Mouse (Mus musculus) cerebellum, adult 2 months (tissue): Measurements from ENCODE around the gene Shank3.

Source experiments
- CTCF ChIP-seq: fragments of 200-500 bp; IDR thresholded peaks from 2 replicates; pipeline ENCODE4 v1.5.1; 2011; ENCODE audit warnings: low read depth, mild to moderate bottlenecking, control low read depth, low read length, moderate library complexity, borderline replicate concordance; ENCODE audit not compliant: insufficient read depth
- POLR2A ChIP-seq: fragments of 200-500 bp; IDR thresholded peaks from 2 replicates; pipeline ENCODE4 v1.6.1; 2011; ENCODE audit warnings: low read length, control low read depth, borderline replicate concordance; ENCODE audit not compliant: insufficient read depth

- TF ChIP-seq POLR2A (no peak), CTCF (no peak)
Observed at GRCm38 (mm10) chr15:89477091-89477491, 22.3 kb upstream of the Shank3 start, which contains the start of gene Arsa.
